Mouse (Mus musculus) cortical plate, adult 2 months (tissue): ENCODE measurements at regions not wholly inside any gene's neighbourhood (a gene's known extent, or its start where the extent isn't known, plus 50 kb on each side); places are given as distances from the start of the nearest gene placed in this dataset.

Experiments used
- CTCF ChIP-seq: fragments of 200-500 bp; IDR thresholded peaks from 2 replicates; pipeline ENCODE4 v1.5.1; 2011; ENCODE audit warnings: mild to moderate bottlenecking, control low read depth, low read length; ENCODE audit not compliant: insufficient read depth; ENCODE audit errors: extremely low read depth
- POLR2A ChIP-seq: fragments of 200-500 bp; IDR thresholded peaks from 2 replicates; pipeline ENCODE4 v1.6.1; 2011; ENCODE audit warnings: mild to moderate bottlenecking, low read length, control low read depth; ENCODE audit not compliant: insufficient read depth; ENCODE audit errors: extremely low read depth

GRCm38 (mm10) chr8:8258855-8259254 is 402.2 kb downstream of the Efnb2 start:
- TF ChIP-seq POLR2A: no peak
- no peak for TF ChIP-seq CTCF
